Mouse (Mus musculus) stomach, postnatal 0 days (tissue): ENCODE data around the gene Adam10. TPM values are rescaled to one million over a fixed set of nuclear protein-coding genes. Genes with fewer than 3 reads are reported as not detected.

Experiments used
- ATAC-seq: fragments of 200-750 bp; cut with Nextera tagmentation; 2 replicates; pipeline ENCODE4 v1.8.0; 2017; ENCODE audit not compliant: low FRiP score, low TSS enrichment
- DNase-seq: peaks from one replicate; pipeline ENCODE4 v3.0.0-alpha.2; 2016; ENCODE audit warnings: low spot score
- H3K27ac ChIP-seq: fragments of 300-500 bp; sonication (generic); replicated peaks from 2 replicates; pipeline ENCODE4 v1.5.1; 2014; ENCODE audit warnings: mild to moderate bottlenecking, control low read depth
- H3K27me3 ChIP-seq: fragments of 300-500 bp; sonication (generic); 2 replicates; pipeline ENCODE4 v1.6.1; 2014; ENCODE audit warnings: low read length; ENCODE audit not compliant: control insufficient read depth, insufficient read depth
- H3K36me3 ChIP-seq: fragments of 300-500 bp; sonication (generic); 2 replicates; pipeline ENCODE4 v1.6.1; 2014; ENCODE audit warnings: low read length, mixed read lengths; ENCODE audit not compliant: control insufficient read depth, insufficient read depth
- H3K4me1 ChIP-seq: fragments of 300-500 bp; sonication (generic); replicated peaks from 2 replicates; pipeline ENCODE4 v1.6.1; 2014; ENCODE audit warnings: antibody characterized with exemption; ENCODE audit not compliant: control insufficient read depth, insufficient read depth
- H3K4me2 ChIP-seq: fragments of 300-500 bp; sonication (generic); replicated peaks from 2 replicates; pipeline ENCODE4 v1.6.1; 2014; ENCODE audit warnings: low read depth, mild to moderate bottlenecking, control low read depth, moderate library complexity
- H3K4me3 ChIP-seq: fragments of 300-500 bp; sonication (generic); 2 replicates; pipeline ENCODE4 v1.5.1; 2014; ENCODE audit warnings: low read depth, low read length, control low read depth
- H3K9ac ChIP-seq: fragments of 300-500 bp; sonication (generic); 2 replicates; pipeline ENCODE4 v1.6.1; 2014; ENCODE audit warnings: mild to moderate bottlenecking, low read length, control low read depth, mixed read lengths
- H3K9me3 ChIP-seq: fragments of 300-500 bp; sonication (generic); 2 replicates; pipeline ENCODE4 v1.6.1; 2016; ENCODE audit warnings: low read length; ENCODE audit not compliant: control insufficient read depth
- CTCF ChIP-seq: IDR thresholded peaks from 2 replicates; pipeline ENCODE4 v1.5.1; 2016; ENCODE audit warnings: antibody characterized with exemption, low read depth, mild to moderate bottlenecking, moderate library complexity
- EP300 ChIP-seq: optimal IDR thresholded peaks from 2 replicates; pipeline ENCODE3; 2016; ENCODE audit warnings: antibody characterized with exemption
- WGBS: fragments of 180-500 bp; shearing (Covaris S2); extraction: QIAGEN DNeasy Blood & Tissue Kit; methylation state at CpG from one replicate; pipeline ENCODE4 v1.1.7; 2014; 5-methylcytosine and 5-hydroxymethylcytosine counted together
- polyA plus RNA-seq: library from polyadenylated mRNA; unstranded; fragments of >200 nt; fragmentation: Nextera tagmentation; extraction: Ambion mirVana; gene quantifications from 2 replicates; pipeline ENCODE4 v1.2.1, GENCODE M21; 2015

Adam10 gene
- polyA plus RNA-seq, 1 experiment from 2014 or later, result 48.2 TPM

DNA sequence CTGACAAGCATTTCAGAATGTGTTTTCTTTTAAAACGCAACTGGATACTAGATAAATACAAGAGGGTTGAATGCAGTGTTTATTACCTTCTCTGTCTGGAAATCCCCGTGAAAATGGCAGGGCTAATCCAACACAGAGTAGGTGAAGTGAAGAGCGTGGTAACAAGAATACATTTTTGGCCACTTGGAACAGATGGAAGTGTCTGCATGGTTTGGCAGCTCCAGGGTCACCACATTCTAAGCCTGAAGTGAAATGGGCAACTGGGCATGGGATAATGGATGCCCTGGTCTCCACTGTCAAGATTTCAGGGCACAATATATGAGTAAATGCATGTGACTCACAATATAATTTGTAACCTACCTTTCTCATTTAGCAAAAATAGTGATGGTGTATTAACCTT lies 103.4 kb downstream of the Adam10 start:
- WGBS, result 86% methylated on average over 3 of the region's 3 CpGs
- DNase-seq (no peak), ATAC-seq (no peak)
- H3K4me3 ChIP-seq, result no peak overlapping the region
- H3K27me3 ChIP-seq, result no peaks in the 10 kb centered on the region
- H3K9me3 ChIP-seq, result no peaks in the 10 kb centered on the region
- no peak for TF ChIP-seq EP300
- TF ChIP-seq CTCF, result no peak
- no peaks in the 10 kb centered on the region for H3K4me1 ChIP-seq
- no peak overlapping the region for H3K9ac ChIP-seq
- no peak overlapping the region for H3K4me2 ChIP-seq
- H3K36me3 ChIP-seq, result peaks cover 6% of the 10 kb centered on the region; the same call in 1 of the 2 replicates
- H3K27ac ChIP-seq, result no peak overlapping the region

DNA sequence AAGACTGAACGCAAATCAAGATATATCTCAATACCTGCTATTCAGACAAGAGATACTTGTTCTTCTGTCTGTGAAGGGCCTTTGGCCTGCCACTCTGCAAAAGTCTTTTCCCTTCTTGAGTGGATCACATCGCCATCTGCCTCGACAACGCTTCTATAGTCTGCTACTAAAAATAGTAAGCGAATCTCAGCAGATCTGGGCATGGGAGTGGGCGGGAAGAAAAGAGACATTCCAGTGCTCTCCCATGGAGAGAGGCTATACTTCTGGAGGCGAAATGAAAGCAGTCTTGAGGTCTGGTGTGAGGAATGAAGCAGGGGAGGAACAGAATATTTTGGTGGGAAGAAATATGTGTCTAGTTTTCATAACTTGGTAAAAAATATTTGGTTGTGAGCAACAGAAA lies 109.9 kb downstream of the Adam10 start:
- H3K4me2 ChIP-seq, result no peak overlapping the region
- WGBS, result 78% methylated on average over 7 of the region's 7 CpGs

DNA sequence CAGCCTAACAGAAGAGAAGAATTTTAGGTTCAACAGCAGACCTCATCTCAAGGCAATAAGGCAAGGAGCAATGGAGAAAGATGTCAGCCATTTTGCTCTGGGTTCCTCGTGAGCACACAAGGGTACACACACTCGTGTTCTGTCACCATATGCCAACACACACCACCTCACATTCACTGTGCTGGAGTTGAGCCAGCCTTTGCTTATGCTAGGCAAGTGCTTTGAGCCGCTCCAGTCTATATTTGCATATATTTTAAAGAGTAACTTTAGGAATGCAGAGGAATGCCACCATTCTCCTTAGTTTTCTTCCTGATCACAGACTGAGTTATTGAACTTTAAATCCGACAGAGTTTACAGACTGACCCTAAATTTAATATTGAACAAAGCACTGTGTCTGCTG lies 111.8 kb downstream of the Adam10 start:
- Histone ChIP-seq H3K9me3 (no peaks in the 10 kb centered on the region), H3K27me3 (no peaks in the 10 kb centered on the region), H3K36me3 (no peaks in the 10 kb centered on the region), H3K27ac (no peak overlapping the region), H3K4me3 (no peak overlapping the region), H3K4me2 (no peak overlapping the region), H3K9ac (no peak overlapping the region), H3K4me1 (no peaks in the 10 kb centered on the region)
- WGBS, result 74% methylated on average over 4 of the region's 4 CpGs
- TF ChIP-seq CTCF (no peak), EP300 (no peak)
- no peak for ATAC-seq
- no peak for DNase-seq

More for the DNA sequence above, 109.9 kb downstream of the Adam10 start:
- DNase-seq, result no peak
- Histone ChIP-seq H3K9ac (no peak overlapping the region), H3K4me3 (no peak overlapping the region), H3K36me3 (no peaks in the 10 kb centered on the region), H3K9me3 (no peaks in the 10 kb centered on the region), H3K27ac (no peak overlapping the region), H3K4me1 (no peaks in the 10 kb centered on the region), H3K27me3 (no peaks in the 10 kb centered on the region)
- ATAC-seq, result no peak
- TF ChIP-seq EP300 (no peak), CTCF (no peak)

DNA sequence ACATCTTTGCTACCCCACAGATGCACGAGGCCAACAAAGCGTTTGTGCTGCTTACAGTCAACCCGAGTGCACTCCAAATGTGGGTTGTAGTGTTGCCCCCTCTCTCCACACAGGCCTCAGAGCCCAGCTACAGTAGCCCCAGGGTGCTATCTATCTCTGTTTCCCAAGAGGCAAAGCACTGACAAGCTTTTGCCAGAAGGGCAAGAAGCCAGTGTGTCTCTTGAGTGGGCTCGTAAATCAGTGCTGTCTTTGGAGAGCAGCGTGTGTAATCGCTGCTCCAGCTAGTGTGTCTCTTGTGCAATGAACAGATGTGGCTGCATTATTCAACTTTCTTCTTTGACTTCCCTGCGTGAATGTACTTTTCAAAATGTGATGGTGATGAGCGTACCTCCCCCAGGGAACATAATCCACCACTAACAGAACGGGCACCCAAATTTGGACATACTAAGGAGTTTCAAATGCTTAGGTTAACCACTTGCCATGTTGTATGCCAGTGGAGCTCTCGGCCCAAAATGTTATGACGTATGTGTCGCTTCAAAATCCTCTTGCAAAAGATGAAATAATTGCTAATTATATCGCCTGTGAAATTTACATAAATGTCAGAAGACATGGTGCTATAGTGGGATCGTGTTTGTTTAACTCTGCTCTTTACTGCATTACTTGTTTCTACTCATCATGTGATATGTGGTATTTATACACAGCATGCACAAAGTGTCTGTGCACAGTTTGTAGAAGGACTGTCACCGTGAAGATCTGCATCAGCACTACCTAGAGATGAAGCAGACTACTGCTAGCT lies 116.0 kb downstream of the Adam10 start:
- TF ChIP-seq EP300, result no peak
- TF ChIP-seq CTCF, result no peak
- 53% methylated on average over 15 of the region's 15 CpGs for WGBS
- ATAC-seq, result no peak
- H3K4me2 ChIP-seq, result no peak overlapping the region
- H3K36me3 ChIP-seq, result no peaks in the 10 kb centered on the region
- H3K4me3 ChIP-seq, result no peak overlapping the region
- no peak overlapping the region for H3K27ac ChIP-seq
- no peak for DNase-seq
- no peaks in the 10 kb centered on the region for H3K27me3 ChIP-seq
- H3K4me1 ChIP-seq, result no peaks in the 10 kb centered on the region
- no peak overlapping the region for H3K9ac ChIP-seq
- H3K9me3 ChIP-seq, result no peaks in the 10 kb centered on the region

DNA sequence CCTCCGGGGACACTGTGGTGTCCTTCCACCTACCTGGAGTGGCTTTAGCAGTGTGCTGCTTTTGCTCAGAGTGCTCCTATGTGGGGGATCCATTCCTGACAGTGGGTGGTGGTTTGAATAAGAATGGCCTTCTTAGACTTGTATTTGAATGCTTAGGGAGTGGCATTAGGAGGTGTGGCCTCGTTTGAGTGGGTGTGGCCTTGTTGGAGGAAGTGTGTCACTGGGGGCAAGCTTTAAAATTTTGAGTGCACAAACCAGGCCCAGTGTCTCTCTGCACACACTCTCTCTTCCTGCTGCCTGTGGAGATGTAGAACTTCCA lies 116.6 kb downstream of the Adam10 start:
- Histone ChIP-seq H3K4me3 (no peak overlapping the region), H3K4me2 (no peak overlapping the region), H3K27me3 (no peaks in the 10 kb centered on the region), H3K9me3 (no peaks in the 10 kb centered on the region), H3K27ac (no peak overlapping the region), H3K36me3 (no peaks in the 10 kb centered on the region), H3K4me1 (no peaks in the 10 kb centered on the region), H3K9ac (no peak overlapping the region)
- DNase-seq (no peak), ATAC-seq (no peak; the same call in 1 of the 2 replicates)
- no peak for TF ChIP-seq EP300
- no peak for TF ChIP-seq CTCF
- WGBS, result 56% methylated on average over 2 of the region's 2 CpGs

DNA sequence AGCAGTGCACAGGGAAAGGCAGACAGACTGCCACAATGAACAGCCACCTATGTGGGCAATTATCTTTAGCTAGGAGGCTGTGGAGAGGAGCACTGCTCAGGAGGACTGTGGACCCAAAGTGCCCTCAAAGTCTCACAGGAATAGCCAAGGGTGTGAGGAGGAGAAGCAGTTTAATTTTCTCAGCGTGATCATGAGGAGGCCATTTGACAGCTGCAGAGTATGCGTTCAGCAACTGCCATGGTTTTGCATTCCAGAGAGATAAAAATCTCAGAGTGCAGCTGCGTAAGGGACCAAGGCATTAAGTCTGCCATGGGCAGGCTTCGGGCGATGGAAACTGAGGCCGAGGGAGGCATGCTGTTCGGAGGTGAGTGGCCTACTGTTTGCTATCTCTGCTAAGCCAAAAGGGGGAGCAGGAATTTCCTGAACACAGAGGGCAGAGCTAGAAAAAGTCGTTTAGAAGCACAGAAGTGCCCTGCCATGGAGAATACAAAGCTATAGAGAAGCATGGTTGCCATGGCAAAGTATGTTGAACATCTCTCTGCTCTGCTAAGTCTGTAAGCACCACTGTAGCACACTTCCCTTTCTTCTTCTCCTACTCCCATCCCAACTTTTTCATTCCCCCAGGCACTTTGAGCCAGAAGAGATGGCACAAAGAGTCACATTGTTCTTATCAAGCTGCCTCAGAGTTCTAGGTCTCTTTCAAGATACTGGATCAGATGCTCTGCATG lies 122.0 kb downstream of the Adam10 start:
- ATAC-seq, result no peak
- 45% methylated on average over 8 of the region's 8 CpGs for WGBS
- DNase-seq, result no peak
- Histone ChIP-seq H3K9ac (no peak overlapping the region), H3K36me3 (no peaks in the 10 kb centered on the region), H3K4me3 (no peak overlapping the region), H3K4me2 (no peak overlapping the region), H3K9me3 (no peaks in the 10 kb centered on the region), H3K27me3 (no peaks in the 10 kb centered on the region), H3K27ac (no peak overlapping the region), H3K4me1 (no peaks in the 10 kb centered on the region)
- TF ChIP-seq CTCF (no peak), EP300 (no peak)
